In genomic region chr16:26234113-26234512, GRCm38 (mm10) we compare ENCODE assay signal across 8 mouse cellular contexts.
A peak's percentile ranks its signal among the peaks of the same experiment; 100 is the strongest.
DNase-seq lines count a peak whose midpoint lies in the region; ATAC-seq and TF ChIP-seq lines count a peak whose summit lies in the region.

No protein-coding gene starts in this region.

- DNase-seq in spleen, adult 2 months (ENCODE audit: low read depth in 1 of 2, low spot score in 2 of 2), result peak in 1 of 2 experiments; percentile 14
- no peak for DNase-seq in spleen, adult 12 weeks (ENCODE audit: low spot score)
- DNase-seq in embryo, embryonic 11.5 days (ENCODE audit: low read depth, low spot score), result peak; percentile 76
- DNase-seq in limb, embryonic 14.5 days (ENCODE audit: low spot score), result peak; percentile 93
- peak; percentile 84 for DNase-seq in neural tube, embryonic 11.5 days (ENCODE audit: low spot score)

- no peak for TF ChIP-seq POLR2A in spleen, adult 2 months (IDR thresholded peaks at IDR 0.05; ENCODE audit: low read depth, low read length)
- no peak for TF ChIP-seq POLR2A in limb, embryonic 14.5 days (IDR thresholded peaks at IDR 0.05; ENCODE audit: borderline replicate concordance, extremely low read depth, insufficient read depth, insufficient read length)
- no peak for TF ChIP-seq POLR2A in testis, adult 2 months (IDR thresholded peaks at IDR 0.05; ENCODE audit: control insufficient read depth, low read depth, low read length)

- H3K27ac ChIP-seq in spleen, adult 2 months (ENCODE audit: insufficient read depth, low read length), result no peak overlapping the region
- H3K27ac ChIP-seq in kidney, embryonic 16.5 days (ENCODE audit: low read length), result no peak overlapping the region
- no peak overlapping the region for H3K27ac ChIP-seq in limb, embryonic 14.5 days (replicated peaks; ENCODE audit: low read depth, low read length)
- no peak overlapping the region for H3K27ac ChIP-seq in neural tube, embryonic 11.5 days (ENCODE audit: low read depth, low read length)
- no peak overlapping the region for H3K27ac ChIP-seq in testis, adult 2 months (ENCODE audit: control insufficient read depth, insufficient read depth, low read depth, low read length)

- ATAC-seq in granulocyte monocyte progenitor cell, adult 5-6 weeks (replicated peaks; ENCODE audit: poor library complexity, severe bottlenecking), result peak; percentile 79
- peak; percentile 89 for ATAC-seq in kidney, embryonic 16.5 days (ENCODE audit: low FRiP score, low TSS enrichment)
- ATAC-seq in limb, embryonic 14.5 days (ENCODE audit: low FRiP score, low read depth), result peak; percentile 82; the same call in 1 of the 2 replicates
- peak; percentile 91 for ATAC-seq in neural tube, embryonic 11.5 days (ENCODE audit: insufficient read depth, low FRiP score, low TSS enrichment)

- no peak overlapping the region for H3K4me2 ChIP-seq in kidney, embryonic 16.5 days (replicated peaks; ENCODE audit: low read depth, low read length)
- no peak overlapping the region for H3K4me2 ChIP-seq in limb, embryonic 14.5 days (replicated peaks; ENCODE audit: low read depth, low read length, severe bottlenecking)
- H3K4me2 ChIP-seq in neural tube, embryonic 11.5 days (ENCODE audit: low read depth), result no peak overlapping the region

- no peak overlapping the region for H3K4me3 ChIP-seq in spleen, adult 2 months (ENCODE audit: extremely low read depth, insufficient read depth, insufficient read length)
- no peak overlapping the region for H3K4me3 ChIP-seq in kidney, embryonic 16.5 days (ENCODE audit: low read length)
- no peak overlapping the region for H3K4me3 ChIP-seq in limb, embryonic 14.5 days (replicated peaks; ENCODE audit: low read length)
- H3K4me3 ChIP-seq in neural tube, embryonic 11.5 days (ENCODE audit: low read depth, low read length), result no peak overlapping the region
- no peak overlapping the region for H3K4me3 ChIP-seq in testis, adult 2 months (ENCODE audit: control insufficient read depth, low read depth, low read length)

- 9% methylated on average over 3 of the region's 3 CpGs for WGBS in spleen, adult 2 months
- 9% methylated on average over 3 of the region's 3 CpGs for WGBS in kidney, embryonic 16.5 days
- WGBS in limb, embryonic 14.5 days, result 3% methylated on average over 3 of the region's 3 CpGs
- 16% methylated on average over 3 of the region's 3 CpGs for WGBS in neural tube, embryonic 11.5 days

- H3K27me3 ChIP-seq in spleen, adult 2 months (ENCODE audit: control insufficient read depth, insufficient read depth, low read length), result no peaks in the 10 kb centered on the region
- no peaks in the 10 kb centered on the region for H3K27me3 ChIP-seq in kidney, embryonic 16.5 days (ENCODE audit: insufficient read depth, low read length)
- no peaks in the 10 kb centered on the region for H3K27me3 ChIP-seq in limb, embryonic 14.5 days (ENCODE audit: control insufficient read depth, insufficient read depth, low read length)
- no peaks in the 10 kb centered on the region for H3K27me3 ChIP-seq in neural tube, embryonic 11.5 days (ENCODE audit: control insufficient read depth, insufficient read depth, low read length)
- H3K27me3 ChIP-seq in testis, adult 2 months (ENCODE audit: control insufficient read depth, insufficient read depth, low read length), result no peaks in the 10 kb centered on the region

- no peaks in the 10 kb centered on the region for H3K36me3 ChIP-seq in spleen, adult 2 months (ENCODE audit: control insufficient read depth, insufficient read depth, low read length)
- no peaks in the 10 kb centered on the region for H3K36me3 ChIP-seq in kidney, embryonic 16.5 days (ENCODE audit: insufficient read depth, low read length)
- H3K36me3 ChIP-seq in limb, embryonic 14.5 days (ENCODE audit: control insufficient read depth, insufficient read depth, low read length), result no peaks in the 10 kb centered on the region
- H3K36me3 ChIP-seq in neural tube, embryonic 11.5 days (ENCODE audit: control insufficient read depth, insufficient read depth, low read length), result no peaks in the 10 kb centered on the region
- no peaks in the 10 kb centered on the region for H3K36me3 ChIP-seq in testis, adult 2 months (ENCODE audit: control insufficient read depth, insufficient read depth, low read length)

- no peak overlapping the region for H3K9ac ChIP-seq in kidney, embryonic 16.5 days (replicated peaks; ENCODE audit: low read length)
- H3K9ac ChIP-seq in limb, embryonic 14.5 days (ENCODE audit: low read depth, low read length, severe bottlenecking), result no peak overlapping the region
- no peak overlapping the region for H3K9ac ChIP-seq in neural tube, embryonic 11.5 days (ENCODE audit: low read length)

- no peaks in the 10 kb centered on the region for H3K4me1 ChIP-seq in spleen, adult 2 months (ENCODE audit: control insufficient read depth, insufficient read depth, insufficient read length)
- H3K4me1 ChIP-seq in kidney, embryonic 16.5 days (ENCODE audit: insufficient read depth, low read length), result no peaks in the 10 kb centered on the region
- H3K4me1 ChIP-seq in limb, embryonic 14.5 days (ENCODE audit: control insufficient read depth, insufficient read depth, low read length), result no peaks in the 10 kb centered on the region
- no peaks in the 10 kb centered on the region for H3K4me1 ChIP-seq in neural tube, embryonic 11.5 days (ENCODE audit: control insufficient read depth, insufficient read depth, low read length)
- H3K4me1 ChIP-seq in testis, adult 2 months (ENCODE audit: control insufficient read depth, insufficient read depth, low read length), result no peaks in the 10 kb centered on the region

- no peaks in the 10 kb centered on the region for H3K9me3 ChIP-seq in kidney, embryonic 16.5 days (ENCODE audit: low read length)
- H3K9me3 ChIP-seq in limb, embryonic 14.5 days (ENCODE audit: control insufficient read depth, low read length), result no peaks in the 10 kb centered on the region
- H3K9me3 ChIP-seq in neural tube, embryonic 11.5 days (ENCODE audit: control insufficient read depth, low read length), result no peaks in the 10 kb centered on the region

- TF ChIP-seq CTCF in spleen, adult 2 months (IDR thresholded peaks at IDR 0.05; ENCODE audit: extremely low read depth, insufficient read depth, insufficient read length, insufficient replicate concordance), result peak; percentile 28; the same call in 1 of the 2 replicates
- peak; percentile 38; the same call in 1 of the 2 replicates for TF ChIP-seq CTCF in testis, adult 2 months (IDR thresholded peaks at IDR 0.05; ENCODE audit: control insufficient read depth, insufficient read depth, insufficient replicate concordance, low read depth, low read length)
